Mouse (Mus musculus) kidney, postnatal 10 days (tissue): ENCODE measurements around the gene Sult5a1.
"Not testable (repeated sequence)": the region's sequence is repeated elsewhere in the genome, so short reads cannot be mapped to it uniquely, and the experiment has no call there.

Experiments
- DNase-seq: peaks from one replicate; pipeline ENCODE4 v3.0.0; 2021; ENCODE audit warnings: mixed read lengths

The Sult5a1 gene

GRCm38 (mm10) chr8:123157888-123158465 lies at the start of gene Sult5a1:
TSS of gene Sult5a1 (minus strand) at chr8:123158315.
- DNase-seq, result peak; percentile 48

GRCm38 (mm10) chr8:123203571-123203970 lies 45.5 kb upstream of the Sult5a1 start:
- no peak for DNase-seq

DNA sequence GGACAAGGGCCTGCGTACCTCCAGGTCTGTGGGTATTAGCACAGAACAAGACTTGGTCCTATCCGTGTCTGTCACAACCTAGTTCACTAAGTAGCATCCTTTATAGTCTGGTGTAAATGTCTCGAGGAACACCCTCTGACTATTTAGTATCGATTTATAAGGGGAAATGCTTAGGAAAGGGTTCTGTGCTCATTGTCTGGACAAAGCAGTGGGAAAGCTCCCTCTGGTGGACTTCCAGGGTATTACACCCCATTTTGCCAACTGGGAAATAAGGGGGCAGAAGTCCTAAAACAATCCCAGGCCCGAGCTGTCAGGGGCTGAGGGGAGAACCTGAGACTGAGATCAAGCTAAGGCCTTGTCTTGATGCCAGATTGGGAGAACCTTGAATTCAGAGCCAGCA lies 44.2 kb upstream of the Sult5a1 start:
- DNase-seq, result peak; percentile 88

- no peak for DNase-seq
These were observed 41.7 kb upstream of the Sult5a1 start for GRCm38 (mm10) chr8:123199864-123200263.

- not testable (repeated sequence) for DNase-seq
These were observed 38.9 kb upstream of the Sult5a1 start for GRCm38 (mm10) chr8:123197016-123197415.

- no peak for DNase-seq
These were observed 35.7 kb upstream of the Sult5a1 start for GRCm38 (mm10) chr8:123193771-123194170.

DNA sequence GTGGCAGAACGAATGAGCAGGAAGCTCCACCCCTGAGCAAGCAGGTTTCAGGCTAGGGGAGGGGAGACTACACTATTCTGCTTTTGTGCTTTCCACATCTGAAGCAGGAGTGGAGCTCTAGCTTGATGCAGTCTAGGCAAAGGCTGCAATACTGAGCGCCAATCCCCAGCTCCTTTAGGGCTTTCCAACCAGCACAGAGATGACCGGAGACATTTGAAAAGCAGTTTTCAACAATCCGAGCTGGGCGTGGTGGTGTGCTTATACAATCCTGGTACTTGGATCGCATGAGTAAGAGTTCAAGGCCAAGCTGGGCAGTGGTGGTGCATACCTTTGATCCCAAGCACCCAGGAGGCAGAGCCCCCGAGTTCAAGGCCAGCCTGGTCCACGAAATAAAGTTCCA lies 33.8 kb upstream of the Sult5a1 start:
- DNase-seq, result no peak

GRCm38 (mm10) chr8:123190678-123191077 lies 32.6 kb upstream of the Sult5a1 start:
- peak; percentile 90 for DNase-seq

- no peak for DNase-seq
These were observed 30.7 kb upstream of the Sult5a1 start for GRCm38 (mm10) chr8:123188841-123189240.

- DNase-seq, result no peak
These were observed 29.9 kb upstream of the Sult5a1 start for GRCm38 (mm10) chr8:123188006-123188405.

DNA sequence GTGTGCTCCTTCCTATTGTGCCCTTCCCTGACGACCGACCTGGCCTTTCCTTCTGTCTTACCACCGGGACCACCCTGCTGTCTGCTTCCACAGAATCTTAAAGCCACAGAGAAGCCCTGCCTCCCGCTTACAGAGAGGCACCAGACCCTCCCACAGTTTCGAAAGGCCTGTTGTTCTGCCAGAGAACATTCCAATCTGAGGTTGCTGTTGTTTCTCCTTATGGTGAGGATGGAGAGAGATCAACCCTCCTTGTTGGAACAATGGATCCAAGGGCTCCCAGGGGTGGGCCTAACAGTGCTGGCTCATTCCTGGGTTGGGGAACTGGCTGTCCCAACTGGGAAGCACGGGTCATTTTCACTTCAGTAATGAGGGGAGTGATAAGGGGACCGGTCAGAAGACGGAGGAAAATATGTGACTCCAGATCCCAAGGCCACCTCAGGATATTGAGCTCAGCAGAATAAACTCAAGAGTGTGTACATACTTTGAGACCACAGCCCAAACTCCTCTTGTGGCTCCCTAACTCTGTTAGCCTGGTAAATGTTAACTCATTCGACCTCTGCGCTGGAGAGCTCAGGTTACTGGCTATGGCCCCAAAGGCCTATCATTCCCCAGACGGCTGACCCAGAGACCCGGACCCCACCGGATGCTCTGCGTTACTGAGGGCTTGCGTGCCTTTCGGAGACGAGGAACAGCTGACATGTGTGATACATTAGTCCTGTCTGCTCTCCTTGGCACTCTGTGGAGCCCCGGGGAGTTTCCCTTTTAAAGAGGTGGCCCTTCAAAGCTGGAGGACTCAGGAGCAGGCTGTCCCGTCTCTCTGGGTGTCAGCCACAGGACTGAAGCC lies 27.7 kb upstream of the Sult5a1 start, which contains the start of gene Dpep1:
Dpep1 (plus strand) TSS at position 677 of the 844 bp plus-strand sequence.
- peak; percentile 81 for DNase-seq

DNA sequence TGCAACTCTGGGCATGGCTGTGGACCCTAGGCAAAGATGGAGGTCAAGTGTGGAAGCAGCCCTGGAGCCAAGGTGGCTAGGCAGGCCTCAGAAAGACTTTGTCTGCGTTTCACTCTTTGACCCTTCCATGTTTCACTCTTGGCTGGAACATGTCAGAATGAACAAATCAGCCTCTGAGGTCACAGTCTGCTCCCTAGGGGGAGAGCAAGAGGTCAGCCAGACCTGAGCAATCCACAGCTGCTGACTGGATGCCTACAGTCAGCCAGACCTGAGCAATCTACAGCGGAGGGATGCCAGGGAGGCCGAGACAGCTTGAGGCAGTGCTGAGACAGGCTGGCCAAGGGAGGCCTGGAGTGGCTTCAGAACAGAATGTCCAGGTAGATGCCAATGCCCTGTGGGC lies 23.3 kb upstream of the Sult5a1 start:
- DNase-seq, result peak; percentile 71

DNA sequence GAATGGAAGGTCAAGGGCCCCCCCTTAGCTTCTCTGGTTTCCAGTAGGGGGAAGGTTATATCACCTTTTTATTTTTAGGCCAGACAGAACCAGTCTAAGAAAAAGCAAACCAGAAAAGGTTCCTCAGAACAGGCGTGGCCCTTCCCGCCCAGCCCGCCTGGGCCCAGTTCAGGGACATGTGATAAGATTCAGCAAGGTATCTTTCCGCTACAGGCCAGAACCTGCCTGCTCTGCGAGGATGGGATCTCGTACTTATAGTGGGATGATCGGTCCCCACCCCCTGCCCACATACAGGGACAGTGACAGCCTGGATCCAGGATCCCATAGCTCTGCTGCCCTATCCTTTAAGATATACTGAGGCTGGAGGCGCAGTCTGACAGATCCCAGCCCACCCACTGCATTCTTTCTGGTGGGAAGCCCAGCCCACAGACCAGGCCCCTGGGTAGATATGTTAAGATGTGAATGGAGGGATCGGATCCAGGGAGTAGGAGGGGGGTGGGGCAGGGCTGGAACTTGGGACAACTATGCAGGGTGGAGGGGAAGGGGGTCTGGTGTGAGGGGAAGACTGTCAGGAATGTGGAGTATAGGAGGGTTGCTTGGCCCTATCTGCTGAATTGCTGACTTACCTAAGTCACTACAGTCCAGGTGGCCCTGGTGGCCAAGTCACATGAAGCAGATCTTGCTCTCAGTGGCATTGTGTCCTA lies 1.9 kb downstream of the Sult5a1 start:
- DNase-seq, result no peak

GRCm38 (mm10) chr8:123155177-123155576 lies 2.9 kb downstream of the Sult5a1 start:
- DNase-seq, result peak; percentile 54

DNA sequence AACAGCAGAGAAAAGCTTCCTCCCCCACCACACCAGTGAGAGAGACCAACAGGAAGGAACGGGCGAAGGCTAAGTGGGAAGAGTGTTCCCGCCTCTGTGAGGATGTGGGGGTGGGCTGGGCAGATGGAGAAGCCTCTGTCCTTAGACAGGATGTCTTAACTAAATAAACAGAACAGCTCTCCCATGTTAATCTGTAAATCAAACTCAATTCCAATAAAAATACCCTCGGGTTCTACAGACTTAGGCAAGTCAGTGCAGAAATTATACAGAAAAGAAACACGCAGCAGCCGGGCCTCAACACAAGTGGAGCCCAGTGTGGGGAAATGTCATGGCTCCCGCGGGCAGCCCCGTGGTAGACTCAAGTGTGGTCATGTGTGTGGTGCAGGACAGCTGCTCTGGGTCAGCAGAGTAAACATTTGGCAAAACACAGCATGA lies 7.4 kb downstream of the Sult5a1 start:
- DNase-seq, result peak; percentile 76

- DNase-seq, result no peak
These were observed 11.7 kb downstream of the Sult5a1 start for GRCm38 (mm10) chr8:123146390-123146789.

DNA sequence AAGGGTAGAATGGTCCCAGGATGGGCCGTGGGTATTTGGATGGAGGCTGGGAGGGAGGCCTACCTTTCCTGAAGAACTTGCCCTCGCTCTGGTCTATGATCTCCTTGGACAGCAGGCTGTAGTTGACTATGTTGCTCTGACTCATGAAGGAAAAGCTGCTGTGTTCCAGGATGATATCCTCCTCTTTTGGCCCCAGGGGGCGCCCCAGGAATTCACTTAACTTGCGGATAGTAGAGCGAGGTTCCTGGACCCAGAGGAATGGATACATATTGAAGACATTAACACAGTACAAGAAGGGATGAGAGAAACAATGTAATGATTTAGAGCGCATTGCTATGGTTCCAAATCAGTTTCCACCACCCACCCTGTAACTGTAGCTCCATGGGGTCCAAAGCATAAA lies 12.8 kb downstream of the Sult5a1 start:
- DNase-seq, result peak; percentile 77

GRCm38 (mm10) chr8:123141741-123142462 lies 16.2 kb downstream of the Sult5a1 start:
- peak; percentile 85 for DNase-seq

DNA sequence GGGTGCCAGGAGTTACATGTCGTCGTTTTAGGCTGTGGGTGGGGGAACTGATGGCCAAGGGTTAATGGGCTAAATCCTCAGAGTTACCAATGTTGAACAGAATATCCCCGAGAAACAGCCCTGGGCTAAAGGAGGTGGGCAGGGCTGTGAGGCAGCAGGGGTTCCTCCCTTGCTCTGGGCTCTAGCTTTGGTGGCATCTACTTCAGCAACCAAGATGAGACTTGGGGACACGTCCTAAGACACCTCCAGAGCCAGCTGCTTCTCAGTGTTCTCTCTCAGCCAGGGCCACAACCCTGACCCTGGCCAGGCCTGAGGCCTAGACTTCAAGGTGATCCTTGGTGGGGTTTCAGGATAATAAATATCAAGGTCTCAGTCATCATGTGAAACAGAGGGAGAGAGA lies 19.4 kb downstream of the Sult5a1 start:
- no peak for DNase-seq

DNA sequence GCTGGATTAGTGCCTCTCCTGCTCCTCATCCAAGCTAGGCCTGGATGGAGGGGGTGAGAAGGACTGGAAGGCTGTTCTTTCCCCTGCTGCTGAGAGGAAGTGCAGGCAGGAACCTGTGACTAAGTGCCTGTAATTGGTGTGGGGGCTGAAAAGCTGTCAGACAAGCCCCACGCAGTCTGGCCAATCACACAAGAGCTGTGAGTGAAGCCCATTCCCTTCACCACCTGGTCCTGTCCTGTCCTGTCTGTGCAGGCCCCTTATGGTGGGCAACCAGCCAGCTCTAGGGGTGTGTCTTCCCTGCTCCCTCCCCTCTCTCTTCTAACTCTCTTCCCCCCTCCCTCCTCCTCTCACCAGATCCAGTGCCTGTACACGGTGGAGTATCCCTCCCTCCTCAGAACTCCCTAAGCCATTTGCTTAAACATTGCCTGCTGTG lies 20.5 kb downstream of the Sult5a1 start:
- peak; percentile 76 for DNase-seq

GRCm38 (mm10) chr8:123136287-123136686 lies 21.8 kb downstream of the Sult5a1 start:
- no peak for DNase-seq

GRCm38 (mm10) chr8:123135806-123136205 lies 22.3 kb downstream of the Sult5a1 start:
- no peak for DNase-seq

- no peak for DNase-seq
These were observed 22.7 kb downstream of the Sult5a1 start for GRCm38 (mm10) chr8:123135406-123135805.
